8 mouse cellular contexts compared by ENCODE assay signal in genomic region chr3:51326664-51327428, GRCm38 (mm10). TPM values are rescaled to one million over a fixed set of nuclear protein-coding genes. Genes with fewer than 3 reads are reported as not detected.
DNase-seq lines count a peak whose midpoint lies in the region; ATAC-seq and TF ChIP-seq lines count a peak whose summit lies in the region.

No protein-coding gene starts in this region.

- intact Hi-C loops in gastrocnemius, postnatal 14 days (cut with DNase I; ENCODE audit: low total_unique reads), result no loop called here
- intact Hi-C loops in gastrocnemius, postnatal 36 days (cut with DNase I), result no loop called here

- peaks cover 9% of the 10 kb centered on the region; the same call in 1 of the 2 replicates for H3K9me3 ChIP-seq in forebrain, embryonic 12.5 days
- H3K9me3 ChIP-seq in intestine, postnatal 0 days (ENCODE audit: control insufficient read depth), result no peaks in the 10 kb centered on the region

- H3K36me3 ChIP-seq in forebrain, embryonic 12.5 days (replicated peaks), result peaks cover 26% of the 10 kb centered on the region
- H3K36me3 ChIP-seq in intestine, postnatal 0 days (ENCODE audit: control insufficient read depth, insufficient read depth), result peaks cover 15% of the 10 kb centered on the region

- peak; percentile 30 for DNase-seq in gastrocnemius, postnatal 14 days
- no peak for DNase-seq in gastrocnemius, postnatal 36 days
- peak; percentile 64 for DNase-seq in 416B (ENCODE audit: low read depth)
- DNase-seq in lung, postnatal 25 days (ENCODE audit: low spot score), result peak; percentile 71
- no peak for DNase-seq in embryo, embryonic 10 days (ENCODE audit: low spot score)
- DNase-seq in thymus, postnatal 4 days, result no peak

- H3K27me3 ChIP-seq in forebrain, embryonic 12.5 days, result no peaks in the 10 kb centered on the region
- H3K27me3 ChIP-seq in intestine, postnatal 0 days (replicated peaks; ENCODE audit: control insufficient read depth, insufficient read depth, low read length), result no peaks in the 10 kb centered on the region

- no peaks in the 10 kb centered on the region for H3K4me1 ChIP-seq in forebrain, embryonic 12.5 days
- 0 out of 2 replicates have a peak, but pooled peaks cover 4% of the 10 kb centered on the region for H3K4me1 ChIP-seq in intestine, postnatal 0 days (replicated peaks; ENCODE audit: control insufficient read depth, insufficient read depth, low read length)

- H3K4me3 ChIP-seq in forebrain, embryonic 12.5 days (replicated peaks), result no peak overlapping the region
- no peak overlapping the region for H3K4me3 ChIP-seq in intestine, postnatal 0 days (ENCODE audit: low read depth, low read length)

- WGBS in forebrain, embryonic 12.5 days, result 88% methylated on average over 3 of the region's 3 CpGs
- WGBS in intestine, postnatal 0 days, result 42% methylated on average over 3 of the region's 3 CpGs

- no peak overlapping the region for H3K4me2 ChIP-seq in forebrain, embryonic 12.5 days
- peak overlapping the region; percentile 18; the same call in 1 of the 2 replicates for H3K4me2 ChIP-seq in intestine, postnatal 0 days (replicated peaks; ENCODE audit: low read depth)

- H3K9ac ChIP-seq in forebrain, embryonic 12.5 days, result no peak overlapping the region
- H3K9ac ChIP-seq in intestine, postnatal 0 days (ENCODE audit: low read depth, low read length), result no peak overlapping the region

- ATAC-seq in forebrain, embryonic 12.5 days (ENCODE audit: low FRiP score), result peak; percentile 39; the same call in 1 of the 2 replicates
- ATAC-seq in intestine, postnatal 0 days, result peak; percentile 80

- no peak for TF ChIP-seq CTCF in intestine, postnatal 0 days (IDR thresholded peaks at IDR 0.05; ENCODE audit: low read depth)

- H3K27ac ChIP-seq in forebrain, embryonic 12.5 days, result no peak overlapping the region
- H3K27ac ChIP-seq in intestine, postnatal 0 days (ENCODE audit: low read depth, low read length), result peak overlapping the region; percentile 60

RNA-seq across cellular contexts. Expression of gene Elf2, which starts 13.6 kb away (rescaled TPM):
- 10 to 100 TPM; 43.5 to 43.6 TPM for total RNA-seq in gastrocnemius, postnatal 14 days (2021)
- total RNA-seq in gastrocnemius, postnatal 36 days (2021), result 10 to 100 TPM; 48.9 to 49.7 TPM
- 43.2 and 43.8 TPM in 2 replicates for polyA plus RNA-seq in forebrain, embryonic 12.5 days (2016; fragmentation: Nextera tagmentation; extraction: Ambion mirVana)
- 38.6 and 40.7 TPM in 2 replicates for polyA plus RNA-seq in intestine, postnatal 0 days (2015; fragmentation: Nextera tagmentation; extraction: Ambion mirVana)

Comparison
In these comparisons a context has a peak if more than half of its experiments do, and no peak if none do; other contexts are left out.
1. DNase-seq: peak in gastrocnemius, postnatal 14 days (single experiment), 416B (single experiment) and lung, postnatal 25 days (single experiment); none in gastrocnemius, postnatal 36 days (0 of 2), embryo, embryonic 10 days (single experiment) and thymus, postnatal 4 days (single experiment).